Mouse (Mus musculus) ovary, postnatal 10 days (tissue): ENCODE data around the gene Rnasek.

Experiments
- DNase-seq: peaks from one replicate; pipeline ENCODE4 v3.0.0; 2022; ENCODE audit warnings: low spot score

Gene Rnasek

GRCm38 (mm10) chr11:70239541-70240279 is at the start of gene Rnasek, which contains the start of gene Gm21988:
Gene Rnasek, minus strand, starts transcription at chr11:70239842.
Gene Gm21988, minus strand, starts transcription at chr11:70239830.
- DNase-seq, result peak; percentile 79

GRCm38 (mm10) chr11:70289236-70289635 is 49.6 kb upstream of the Rnasek start:
- DNase-seq, result no peak

- DNase-seq, result no peak
Observed at GRCm38 (mm10) chr11:70288102-70288501, 48.5 kb upstream of the Rnasek start.

- no peak for DNase-seq
Observed at GRCm38 (mm10) chr11:70285686-70286085, 46.0 kb upstream of the Rnasek start.

GRCm38 (mm10) chr11:70284757-70285156 is 45.1 kb upstream of the Rnasek start:
- DNase-seq, result no peak

GRCm38 (mm10) chr11:70283666-70284065 is 44.0 kb upstream of the Rnasek start:
- DNase-seq, result no peak

- no peak for DNase-seq
Observed at GRCm38 (mm10) chr11:70280441-70280840, 40.8 kb upstream of the Rnasek start.

GRCm38 (mm10) chr11:70278961-70279360 is 39.3 kb upstream of the Rnasek start:
- no peak for DNase-seq

- no peak for DNase-seq
Observed at GRCm38 (mm10) chr11:70271641-70272040, 32.0 kb upstream of the Rnasek start.

- no peak for DNase-seq
Observed at GRCm38 (mm10) chr11:70266405-70266804, 26.8 kb upstream of the Rnasek start.

GRCm38 (mm10) chr11:70265819-70266218 is 26.2 kb upstream of the Rnasek start:
- no peak for DNase-seq

GRCm38 (mm10) chr11:70265252-70265651 is 25.6 kb upstream of the Rnasek start:
- no peak for DNase-seq

- DNase-seq, result no peak
Observed at GRCm38 (mm10) chr11:70259035-70259434, 19.4 kb upstream of the Rnasek start.

- no peak for DNase-seq
Observed at GRCm38 (mm10) chr11:70254931-70255531, 15.4 kb upstream of the Rnasek start, which contains the start of gene Alox12. Gene Alox12, minus strand, starts transcription at chr11:70255353.

- no peak for DNase-seq
Observed at GRCm38 (mm10) chr11:70254337-70254736, 14.7 kb upstream of the Rnasek start.

- no peak for DNase-seq
Observed at GRCm38 (mm10) chr11:70251853-70252252, 12.2 kb upstream of the Rnasek start.

- no peak for DNase-seq
Observed at GRCm38 (mm10) chr11:70250150-70250549, 10.5 kb upstream of the Rnasek start.

- no peak for DNase-seq
Observed at GRCm38 (mm10) chr11:70247136-70247845, 7.6 kb upstream of the Rnasek start.

- DNase-seq, result no peak
Observed at GRCm38 (mm10) chr11:70242591-70242990, 2.9 kb upstream of the Rnasek start.

- DNase-seq, result no peak
Observed at GRCm38 (mm10) chr11:70238591-70239440, 826 bp downstream of the Rnasek start.

- peak; percentile 98 for DNase-seq
Observed at GRCm38 (mm10) chr11:70237457-70238167, 2.0 kb downstream of the Rnasek start, which contains the start of gene 0610010K14Rik. Gene 0610010K14Rik, minus strand, starts transcription at chr11:70237914.
